Mouse (Mus musculus) MEL (cell line): ENCODE data around the gene Aifm1. TPM values are rescaled to one million over a fixed set of nuclear protein-coding genes. Genes with fewer than 3 reads are reported as not detected.

Experiments used
- DNase-seq: peaks from one replicate; pipeline ENCODE4 v3.0.0; 2011; ENCODE audit warnings: low read depth, low spot score
- H3K27ac ChIP-seq: 2 replicates; pipeline ENCODE4 v1.5.1; 2012; ENCODE audit warnings: low read depth, mild to moderate bottlenecking, control low read depth, low read length, moderate library complexity; ENCODE audit not compliant: control insufficient read depth
- H3K27me3 ChIP-seq, 2 experiments: fragments of 150-350 bp in 1 of 2; sonication (generic) in 1 of 2; 2 replicates each; pipeline ENCODE4 v1.6.1; 2012; ENCODE audit warnings: low read length in 2 of 2, mild to moderate bottlenecking in 2 of 2, improper control_type of control experiment in 1 of 2, moderate library complexity in 1 of 2; ENCODE audit not compliant: insufficient read depth in 2 of 2, control insufficient read depth in 1 of 2
- H3K36me3 ChIP-seq, 2 experiments: 2 replicates each; pipeline ENCODE4 v1.6.1; 2012 to 2014; ENCODE audit warnings: low read length in 2 of 2, improper control_type of control experiment in 1 of 2, inconsistent platforms in 1 of 2, mild to moderate bottlenecking in 1 of 2; ENCODE audit not compliant: insufficient read depth in 2 of 2, control insufficient read depth in 1 of 2
- H3K4me1 ChIP-seq, 2 experiments: fragments of 150-350 bp in 1 of 2; sonication (generic) in 1 of 2; 2 replicates each; pipeline ENCODE4 v1.6.1; 2012; ENCODE audit warnings: low read length in 2 of 2, improper control_type of control experiment in 1 of 2, mild to moderate bottlenecking in 1 of 2; ENCODE audit not compliant: insufficient read depth in 2 of 2, control insufficient read depth in 1 of 2
- H3K4me3 ChIP-seq, 2 experiments: fragments of 150-350 bp in 1 of 2; sonication (generic) in 1 of 2; 2 replicates each; pipeline ENCODE4 v1.5.1; 2012; ENCODE audit warnings: low read depth in 2 of 2, low read length in 2 of 2, mild to moderate bottlenecking in 2 of 2, moderate library complexity in 2 of 2, control low read depth in 1 of 2, improper control_type of control experiment in 1 of 2; ENCODE audit not compliant: control insufficient read depth in 1 of 2, insufficient read depth in 1 of 2
- H3K79me2 ChIP-seq: 2 replicates; pipeline ENCODE4 v1.6.1; 2012; ENCODE audit warnings: mild to moderate bottlenecking, low read length, moderate library complexity; ENCODE audit not compliant: control insufficient read depth, poor library complexity, insufficient read depth
- H3K9ac ChIP-seq: 2 replicates; pipeline ENCODE4 v1.6.1; 2012; ENCODE audit warnings: low read depth, mild to moderate bottlenecking, control low read depth, low read length, moderate library complexity; ENCODE audit not compliant: control insufficient read depth, poor library complexity, severe bottlenecking
- H3K9me3 ChIP-seq: fragments of 150-350 bp; sonication (generic); replicated peaks from 2 replicates; pipeline ENCODE4 v1.6.1; 2012; ENCODE audit warnings: mild to moderate bottlenecking, low read length, improper control_type of control experiment, moderate library complexity; ENCODE audit not compliant: insufficient read depth
- BHLHE40 ChIP-seq: IDR thresholded peaks from 2 replicates; pipeline ENCODE4 v1.6.1; 2012; ENCODE audit warnings: low read depth, mild to moderate bottlenecking, inconsistent platforms, low read length, improper control_type of control experiment, borderline replicate concordance
- CHD1 ChIP-seq: IDR thresholded peaks from 2 replicates; pipeline ENCODE4 v1.6.1; 2012; ENCODE audit warnings: low read depth, mild to moderate bottlenecking, inconsistent platforms, low read length, improper control_type of control experiment
- CHD2 ChIP-seq: IDR thresholded peaks from 2 replicates; pipeline ENCODE4 v1.6.1; 2011; ENCODE audit warnings: low read length, improper control_type of control experiment
- CTCF ChIP-seq, 3 experiments: IDR thresholded peaks in 2 of 3; conservative IDR thresholded peaks in 1 of 3; 2 replicates each; pipeline ENCODE4 v1.5.1; 2011 to 2012; ENCODE audit warnings: low read length in 3 of 3, low read depth in 2 of 3, mild to moderate bottlenecking in 2 of 3, improper control_type of control experiment in 1 of 3, inconsistent platforms in 1 of 3, mixed read lengths in 1 of 3, moderate library complexity in 1 of 3; ENCODE audit not compliant: control insufficient read depth in 1 of 3, insufficient read depth in 1 of 3, poor library complexity in 1 of 3, severe bottlenecking in 1 of 3
- ELF1 ChIP-seq: IDR thresholded peaks from 2 replicates; pipeline ENCODE4 v1.6.1; 2014; ENCODE audit warnings: low read depth, mild to moderate bottlenecking, inconsistent platforms, low read length, improper control_type of control experiment, moderate library complexity
- EP300 ChIP-seq, 2 experiments: IDR thresholded peaks; 2 replicates each; pipeline ENCODE4 v1.6.1; 2011; ENCODE audit warnings: improper control_type of control experiment in 2 of 2, low read length in 2 of 2, low read depth in 1 of 2, mild to moderate bottlenecking in 1 of 2
- ETS1 ChIP-seq: IDR thresholded peaks from 2 replicates; pipeline ENCODE4 v1.6.1; 2012; ENCODE audit warnings: low read depth, mild to moderate bottlenecking, inconsistent platforms, low read length, improper control_type of control experiment, moderate library complexity
- GATA1 ChIP-seq: IDR thresholded peaks from 2 replicates; pipeline ENCODE4 v1.6.1; 2011; ENCODE audit warnings: low read depth, low read length, improper control_type of control experiment
- HCFC1 ChIP-seq: IDR thresholded peaks from 2 replicates; pipeline ENCODE4 v1.6.1; 2012; ENCODE audit warnings: low read depth, mild to moderate bottlenecking, inconsistent platforms, low read length, improper control_type of control experiment, moderate library complexity
- JUND ChIP-seq: IDR thresholded peaks from 2 replicates; pipeline ENCODE4 v1.6.1; 2011; ENCODE audit warnings: low read depth, mild to moderate bottlenecking, improper control_type of control experiment, low read length
- KAT2A ChIP-seq: conservative IDR thresholded peaks from 2 replicates; pipeline ENCODE4 v1.6.1; 2012; ENCODE audit warnings: low read depth, low read length, improper control_type of control experiment, inconsistent platforms
- MAFK ChIP-seq: IDR thresholded peaks from 2 replicates; pipeline ENCODE4 v1.6.1; 2011; ENCODE audit warnings: low read depth, mild to moderate bottlenecking, low read length, improper control_type of control experiment, borderline replicate concordance
- MAX ChIP-seq: IDR thresholded peaks from 2 replicates; pipeline ENCODE4 v1.6.1; 2011; ENCODE audit warnings: low read length, improper control_type of control experiment
- MAZ ChIP-seq: IDR thresholded peaks from 2 replicates; pipeline ENCODE4 v1.6.1; 2012; ENCODE audit warnings: low read depth, mild to moderate bottlenecking, inconsistent platforms, low read length, improper control_type of control experiment
- MEF2A ChIP-seq: IDR thresholded peaks from 2 replicates; pipeline ENCODE4 v1.6.1; 2014; ENCODE audit warnings: low read depth, mild to moderate bottlenecking, inconsistent platforms, low read length, improper control_type of control experiment; ENCODE audit not compliant: poor library complexity, insufficient replicate concordance, severe bottlenecking; ENCODE audit errors: extremely low read depth
- MXI1 ChIP-seq: IDR thresholded peaks from 2 replicates; pipeline ENCODE4 v1.6.1; 2011; ENCODE audit warnings: mild to moderate bottlenecking, low read depth, low read length, improper control_type of control experiment
- MYB ChIP-seq: IDR thresholded peaks from 2 replicates; pipeline ENCODE4 v1.6.1; 2011; ENCODE audit warnings: mild to moderate bottlenecking, low read depth, low read length, improper control_type of control experiment
- MYC ChIP-seq: IDR thresholded peaks from 2 replicates; pipeline ENCODE4 v1.6.1; 2011; ENCODE audit warnings: low read depth, mild to moderate bottlenecking, low read length, improper control_type of control experiment, moderate library complexity
- NELFE ChIP-seq: IDR thresholded peaks from 2 replicates; pipeline ENCODE4 v1.6.1; 2011; ENCODE audit warnings: low read depth, low read length, improper control_type of control experiment
- POLR2A ChIP-seq, 2 experiments: IDR thresholded peaks; 2 replicates each; pipeline ENCODE4 v1.6.1; 2011 to 2012; ENCODE audit warnings: low read length in 2 of 2, mild to moderate bottlenecking in 2 of 2, control low read depth in 1 of 2, improper control_type of control experiment in 1 of 2, low read depth in 1 of 2, moderate library complexity in 1 of 2; ENCODE audit not compliant: control insufficient read depth in 1 of 2, insufficient read depth in 1 of 2, poor library complexity in 1 of 2
- POLR2AphosphoS2 ChIP-seq: IDR thresholded peaks from 2 replicates; pipeline ENCODE4 v1.6.1; 2011; ENCODE audit warnings: low read length, improper control_type of control experiment
- POLR2AphosphoS5 ChIP-seq: IDR thresholded peaks from 2 replicates; pipeline ENCODE4 v1.6.1; 2012; ENCODE audit warnings: low read depth, borderline replicate concordance, mild to moderate bottlenecking, inconsistent platforms, low read length, moderate library complexity, mixed read lengths
- RAD21 ChIP-seq: IDR thresholded peaks from 2 replicates; pipeline ENCODE4 v1.6.1; 2011; ENCODE audit warnings: mild to moderate bottlenecking, low read depth, low read length, improper control_type of control experiment
- RCOR1 ChIP-seq: IDR thresholded peaks from 2 replicates; pipeline ENCODE4 v1.6.1; 2012; ENCODE audit warnings: low read depth, mild to moderate bottlenecking, inconsistent platforms, low read length, improper control_type of control experiment
- SIN3A ChIP-seq: IDR thresholded peaks from 2 replicates; pipeline ENCODE4 v1.6.1; 2012; ENCODE audit warnings: low read length, improper control_type of control experiment, inconsistent platforms
- SMC3 ChIP-seq: IDR thresholded peaks from 2 replicates; pipeline ENCODE4 v1.6.1; 2011; ENCODE audit warnings: low read depth, low read length, improper control_type of control experiment
- TAL1 ChIP-seq: IDR thresholded peaks from 2 replicates; pipeline ENCODE4 v1.6.1; 2012; ENCODE audit warnings: mild to moderate bottlenecking, inconsistent platforms, low read length, moderate library complexity, mixed read lengths
- TBP ChIP-seq: IDR thresholded peaks from 2 replicates; pipeline ENCODE4 v1.8.0; 2011; ENCODE audit warnings: low read depth, low read length, improper control_type of control experiment
- TCF12 ChIP-seq: IDR thresholded peaks from 2 replicates; pipeline ENCODE4 v1.6.1; 2014; ENCODE audit warnings: low read depth, mild to moderate bottlenecking, inconsistent platforms, low read length, improper control_type of control experiment, moderate library complexity
- UBTF ChIP-seq: IDR thresholded peaks from 2 replicates; pipeline ENCODE4 v1.6.1; 2012; ENCODE audit warnings: low read depth, mild to moderate bottlenecking, inconsistent platforms, low read length, improper control_type of control experiment, moderate library complexity, borderline replicate concordance; ENCODE audit not compliant: insufficient read depth
- USF2 ChIP-seq, 2 experiments: IDR thresholded peaks; 2 replicates each; pipeline ENCODE4 v1.6.1; 2011 to 2012; ENCODE audit warnings: improper control_type of control experiment in 2 of 2, low read length in 2 of 2, borderline replicate concordance in 1 of 2, inconsistent platforms in 1 of 2, low read depth in 1 of 2, mild to moderate bottlenecking in 1 of 2; ENCODE audit not compliant: insufficient read depth in 1 of 2
- ZC3H11A ChIP-seq: IDR thresholded peaks from 2 replicates; pipeline ENCODE4 v1.6.1; 2012; ENCODE audit warnings: low read depth, mild to moderate bottlenecking, inconsistent platforms, low read length, improper control_type of control experiment
- ZKSCAN1 ChIP-seq: IDR thresholded peaks from 2 replicates; pipeline ENCODE4 v1.6.1; 2012; ENCODE audit warnings: low read depth, mild to moderate bottlenecking, inconsistent platforms, low read length, improper control_type of control experiment, moderate library complexity
- ZMIZ1 ChIP-seq: IDR thresholded peaks from 2 replicates; pipeline ENCODE4 v1.6.1; 2012; ENCODE audit warnings: low read depth, mild to moderate bottlenecking, inconsistent platforms, low read length, improper control_type of control experiment, moderate library complexity
- ZNF384 ChIP-seq: IDR thresholded peaks from 2 replicates; pipeline ENCODE4 v1.6.1; 2012; ENCODE audit warnings: low read depth, mild to moderate bottlenecking, inconsistent platforms, low read length, improper control_type of control experiment
- polyA plus RNA-seq, 2 experiments: library from polyadenylated mRNA; stranded (reverse) in 1 of 2; unstranded in 1 of 2; fragments of >175 nt in 1 of 2; fragments of >200 nt in 1 of 2; gene quantifications; 2 replicates each; pipeline versions ENCODE4 v1.2.1 to v1.2.4; 2012; ENCODE audit warnings: low replicate concordance in 2 of 2, low read depth in 1 of 2; ENCODE audit not compliant: insufficient read length in 2 of 2, insufficient read depth in 1 of 2, missing spikeins in 1 of 2
- total RNA-seq: library from RNA; depleted of rRNA; stranded (reverse); fragments of 300-350 nt; gene quantifications from 2 replicates; pipeline ENCODE4 v1.2.3, GENCODE M21; 2012

The Aifm1 gene
- total and polyA plus RNA-seq, 3 experiments = 69.1 to 99.1 TPM; not detected in 1

GRCm38 (mm10) chrX:48425280-48425679 is 88.1 kb downstream of the Aifm1 start:
- Histone ChIP-seq H3K27ac (peak overlapping the region; percentile 74), H3K9me3 (no peaks in the 10 kb centered on the region), H3K4me3 (peak overlapping the region; percentile 50 to 56), H3K9ac (peak overlapping the region; percentile 55), H3K79me2 (peaks cover 2% of the 10 kb centered on the region; the same call in 1 of the 2 replicates), H3K4me1 (peaks cover 2 to 28% of the 10 kb centered on the region in 2 experiments), H3K27me3 (no peaks in the 10 kb centered on the region), H3K36me3 (peaks cover 0 to 15% of the 10 kb centered on the region in 2 experiments; a peak in 2 of 4 replicates)
- DNase-seq = peak; percentile 65
- TF ChIP-seq TCF12 (no peak), HCFC1 (no peak), ZMIZ1 (no peak), UBTF (no peak), ETS1 (no peak), SMC3 (no peak), RAD21 (no peak), CHD1 (no peak), EP300 (IDR thresholded peaks at IDR 0.05; ENCODE audit: low read depth in 1 of 2, low read length in 2 of 2) (peak; percentile 59 to 82), ZC3H11A (no peak), NELFE (peak; percentile 47; the same call in 1 of the 2 replicates), TAL1 (no peak), KAT2A (no peak), POLR2AphosphoS5 (no peak), MAZ (no peak), SIN3A (no peak), ZNF384 (no peak), JUND (no peak), RCOR1 (no peak), MAX (no peak), MXI1 (0 out of 2 replicates have a peak, but pooled peaks have one; percentile 15), MAFK (no peak), ZKSCAN1 (no peak), USF2 (IDR thresholded peaks at IDR 0.05; ENCODE audit: borderline replicate concordance in 1 of 2, insufficient read depth in 1 of 2, low read depth in 1 of 2, low read length in 2 of 2) (no peak), GATA1 (no peak), TBP (0 out of 2 replicates have a peak, but pooled peaks have one; percentile 26), MEF2A (no peak), CHD2 (no peak), POLR2A (IDR thresholded peaks at IDR 0.05; ENCODE audit: control insufficient read depth in 1 of 2, insufficient read depth in 1 of 2, low read depth in 1 of 2, low read length in 2 of 2, poor library complexity in 1 of 2) (peak in 1 of 2 experiments; percentile 53; a peak in 1 of 4 replicates), MYB (peak; percentile 82), ELF1 (no peak), CTCF (IDR thresholded peaks at IDR 0.05 in 2 of 3, conservative IDR thresholded peaks at IDR 0.05 in 1 of 3; ENCODE audit: control insufficient read depth in 1 of 3, insufficient read depth in 1 of 3, low read depth in 2 of 3, low read length in 3 of 3, poor library complexity in 1 of 3, severe bottlenecking in 1 of 3) (no peak), MYC (no peak), BHLHE40 (no peak), POLR2AphosphoS2 (no peak)
